In genomic region chr2:129593876-129594421, GRCm38 (mm10) we compare ENCODE assay signal across 8 mouse cellular contexts. TPM values are rescaled to one million over a fixed set of nuclear protein-coding genes. Genes with fewer than 3 reads are reported as not detected.
DNase-seq lines count a peak whose midpoint lies in the region; ATAC-seq and TF ChIP-seq lines count a peak whose summit lies in the region.

No protein-coding gene starts in this region.

- no peak for TF ChIP-seq CTCF in cortical plate, adult 2 months (IDR thresholded peaks at IDR 0.05; ENCODE audit: extremely low read depth, insufficient read depth, low read length)
- TF ChIP-seq CTCF in lung, embryonic 14.5 days (IDR thresholded peaks at IDR 0.05; ENCODE audit: low read depth) = no peak

- WGBS in hindbrain, embryonic 13.5 days = 8% methylated on average over 13 of the region's 13 CpGs
- WGBS in lung, embryonic 14.5 days = 3% methylated on average over 13 of the region's 13 CpGs
- 3% methylated on average over 13 of the region's 13 CpGs for WGBS in stomach, embryonic 14.5 days

- peak overlapping the region; percentile 80 for H3K4me2 ChIP-seq in hindbrain, embryonic 13.5 days
- peak overlapping the region; percentile 90 for H3K4me2 ChIP-seq in lung, embryonic 14.5 days
- peak overlapping the region; percentile 85 for H3K4me2 ChIP-seq in stomach, embryonic 14.5 days (replicated peaks; ENCODE audit: low read depth, low read length)

- H3K4me1 ChIP-seq in cortical plate, adult 2 months (ENCODE audit: control insufficient read depth, insufficient read depth, low read length) = peaks cover 17% of the 10 kb centered on the region
- peaks cover 34% of the 10 kb centered on the region for H3K4me1 ChIP-seq in hindbrain, embryonic 13.5 days (replicated peaks)
- no peaks in the 10 kb centered on the region for H3K4me1 ChIP-seq in lung, embryonic 14.5 days (ENCODE audit: insufficient read depth)
- peaks cover 13% of the 10 kb centered on the region; the same call in 1 of the 2 replicates for H3K4me1 ChIP-seq in stomach, embryonic 14.5 days (ENCODE audit: control insufficient read depth, insufficient read depth, low read length)

- peak overlapping the region; percentile 98 for H3K4me3 ChIP-seq in cortical plate, adult 2 months (ENCODE audit: insufficient read depth, low read length)
- H3K4me3 ChIP-seq in hindbrain, embryonic 13.5 days = peak overlapping the region; percentile 69
- H3K4me3 ChIP-seq in lung, embryonic 14.5 days (ENCODE audit: low read depth, low read length) = peak overlapping the region; percentile 64
- H3K4me3 ChIP-seq in stomach, embryonic 14.5 days (ENCODE audit: low read depth, low read length) = peak overlapping the region; percentile 73

- H3K36me3 ChIP-seq in hindbrain, embryonic 13.5 days = no peaks in the 10 kb centered on the region
- no peaks in the 10 kb centered on the region for H3K36me3 ChIP-seq in lung, embryonic 14.5 days (ENCODE audit: insufficient read depth)
- H3K36me3 ChIP-seq in stomach, embryonic 14.5 days (ENCODE audit: control insufficient read depth, insufficient read depth, low read length) = no peaks in the 10 kb centered on the region

- TF ChIP-seq POLR2A in cortical plate, adult 2 months (IDR thresholded peaks at IDR 0.05; ENCODE audit: extremely low read depth, insufficient read depth, low read length) = no peak

- DNase-seq in retina, postnatal 1 day = peak; percentile 35
- no peak for DNase-seq in retina, embryonic 14.5 days (ENCODE audit: low spot score)
- DNase-seq in lung, embryonic 14.5 days = no peak
- DNase-seq in adrenal gland, postnatal 25 days = no peak
- no peak for DNase-seq in urinary bladder, adult 2 months (ENCODE audit: low spot score)

- H3K27ac ChIP-seq in cortical plate, adult 2 months (ENCODE audit: insufficient read depth, low read length) = peak overlapping the region; percentile 99
- peak overlapping the region; percentile 87 for H3K27ac ChIP-seq in hindbrain, embryonic 13.5 days
- peak overlapping the region; percentile 91; the same call in 1 of the 2 replicates for H3K27ac ChIP-seq in lung, embryonic 14.5 days (ENCODE audit: low read depth)
- H3K27ac ChIP-seq in stomach, embryonic 14.5 days (ENCODE audit: low read length) = peak overlapping the region; percentile 90

- ATAC-seq in hindbrain, embryonic 13.5 days (ENCODE audit: low FRiP score) = peak; percentile 36; the same call in 1 of the 2 replicates
- peak; percentile 4; the same call in 1 of the 2 replicates for ATAC-seq in lung, embryonic 14.5 days (ENCODE audit: insufficient read depth)
- 0 out of 2 replicates have a peak, but pooled peaks have one; percentile 2 for ATAC-seq in stomach, embryonic 14.5 days (ENCODE audit: insufficient number of reproducible peaks, insufficient read depth, low FRiP score, low read depth)

- H3K27me3 ChIP-seq in hindbrain, embryonic 13.5 days = peaks cover 14% of the 10 kb centered on the region
- H3K27me3 ChIP-seq in lung, embryonic 14.5 days (ENCODE audit: insufficient read depth, low read length) = 0 out of 2 replicates have a peak, but pooled peaks cover 3% of the 10 kb centered on the region
- H3K27me3 ChIP-seq in stomach, embryonic 14.5 days (ENCODE audit: control insufficient read depth, insufficient read depth, low read length) = no peaks in the 10 kb centered on the region

- H3K9me3 ChIP-seq in hindbrain, embryonic 13.5 days = no peaks in the 10 kb centered on the region
- H3K9me3 ChIP-seq in lung, embryonic 14.5 days (ENCODE audit: low read depth, low read length) = no peaks in the 10 kb centered on the region
- no peaks in the 10 kb centered on the region for H3K9me3 ChIP-seq in stomach, embryonic 14.5 days (ENCODE audit: control insufficient read depth, low read depth, low read length)

- H3K9ac ChIP-seq in hindbrain, embryonic 13.5 days = peak overlapping the region; percentile 88
- H3K9ac ChIP-seq in lung, embryonic 14.5 days = peak overlapping the region; percentile 78
- peak overlapping the region; percentile 81 for H3K9ac ChIP-seq in stomach, embryonic 14.5 days (replicated peaks; ENCODE audit: low read depth, low read length)

RNA-seq across cellular contexts. Expression of gene Sirpa, which starts 1.3 kb away (rescaled TPM):
- polyA plus RNA-seq in cortical plate, adult 2 months (2012; rRNA removed) = 314 and 333 TPM in 2 replicates
- 20.8 and 23.1 TPM in 2 replicates for polyA plus RNA-seq in hindbrain, embryonic 13.5 days (2015; fragmentation: Nextera tagmentation; extraction: Ambion mirVana)
- polyA plus RNA-seq in lung, embryonic 14.5 days (2014; fragmentation: Nextera tagmentation; extraction: Ambion mirVana) = 25.0 and 26.5 TPM in 2 replicates
- polyA plus RNA-seq in stomach, embryonic 14.5 days (2014; fragmentation: Nextera tagmentation; extraction: Ambion mirVana) = 27.4 and 30.2 TPM in 2 replicates
- 46.7 and 58.4 TPM in 2 replicates for total RNA-seq in adrenal gland, postnatal 25 days (2021)
- 38.3 and 39.3 TPM in 2 replicates for polyA plus RNA-seq in urinary bladder, adult 2 months (2012; rRNA removed)

RNA-seq across cellular contexts. Expression of gene F830045P16Rik, which starts 57.5 kb away (rescaled TPM):
- 0.08 TPM in 1 of 2 replicates, not detected in the other for polyA plus RNA-seq in cortical plate, adult 2 months (2012; rRNA removed)
- polyA plus RNA-seq in hindbrain, embryonic 13.5 days (2015; fragmentation: Nextera tagmentation; extraction: Ambion mirVana) = not detected in 2 replicates
- polyA plus RNA-seq in lung, embryonic 14.5 days (2014; fragmentation: Nextera tagmentation; extraction: Ambion mirVana) = not detected in 2 replicates
- not detected in 2 replicates for polyA plus RNA-seq in stomach, embryonic 14.5 days (2014; fragmentation: Nextera tagmentation; extraction: Ambion mirVana)
- total RNA-seq in adrenal gland, postnatal 25 days (2021) = not detected in 2 replicates
- not detected in 2 replicates for polyA plus RNA-seq in urinary bladder, adult 2 months (2012; rRNA removed)
